Mouse (Mus musculus): Measurements from ENCODE around the gene Cabin1.

Gene Cabin1

DNA sequence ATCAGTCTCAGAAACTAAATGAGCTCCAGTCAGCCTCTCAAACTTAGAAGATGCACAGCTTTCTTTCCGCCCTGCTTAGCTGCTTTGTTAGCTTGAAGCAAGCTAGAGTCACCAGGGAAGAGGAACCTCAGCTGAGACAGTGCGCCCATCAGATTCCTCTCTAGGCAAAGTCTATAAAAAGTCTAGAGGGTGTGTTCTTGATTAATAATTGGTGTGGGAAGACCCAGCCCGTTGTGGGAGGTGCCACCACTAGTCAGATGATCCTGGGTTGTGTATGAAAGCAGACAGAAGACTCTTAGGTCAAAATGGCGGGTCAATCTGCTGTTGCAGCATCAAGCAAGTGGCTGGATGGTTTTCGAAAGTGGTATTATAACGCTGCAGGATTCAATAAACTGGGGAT, 2.7 kb upstream of the Cabin1 start:
- DNase-seq: no peak

DNA sequence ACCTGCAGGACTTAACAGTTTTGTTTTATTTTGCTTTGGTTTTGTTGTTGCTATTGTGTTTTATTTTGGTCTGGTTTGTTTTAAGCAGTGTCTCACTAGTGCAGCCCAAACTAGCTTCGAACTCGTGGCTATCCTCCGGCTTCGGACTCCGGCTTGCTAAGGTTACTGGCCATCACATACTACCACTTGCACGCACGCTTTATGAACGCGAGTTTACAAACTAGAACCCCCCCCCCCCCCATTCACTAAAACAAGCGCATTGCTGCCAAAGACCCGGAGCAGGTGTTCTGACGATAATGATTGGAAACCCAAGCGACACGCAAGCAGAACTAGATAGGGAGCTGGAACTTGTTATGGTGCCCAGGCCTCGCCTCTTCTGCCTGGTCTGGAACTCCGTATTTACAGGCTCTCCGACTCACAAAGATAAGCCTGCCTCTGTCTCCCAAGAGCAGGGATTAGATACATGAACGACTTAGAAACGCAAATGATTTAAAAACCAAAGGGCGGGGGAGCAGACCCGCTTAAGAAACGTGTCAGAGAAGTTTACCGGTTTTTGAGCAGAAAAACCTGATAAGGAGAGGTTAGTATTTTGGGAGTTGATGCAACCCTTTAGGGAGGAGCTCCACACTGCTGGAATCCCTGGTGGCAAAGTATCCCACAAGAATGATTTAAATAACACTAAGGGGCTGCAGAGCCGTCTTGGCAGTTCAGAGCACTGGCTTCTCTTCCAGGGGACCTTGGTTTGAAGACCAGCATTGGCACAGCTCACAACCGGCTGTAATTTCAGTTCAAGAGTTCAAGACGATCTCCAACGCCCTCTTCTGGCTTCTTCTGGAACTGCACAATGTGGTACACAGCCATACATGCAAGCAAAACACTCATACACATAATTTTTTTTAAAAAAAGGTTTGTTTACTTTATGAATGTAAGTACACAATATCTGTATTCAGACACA, 655 bp upstream of the Cabin1 start:
- DNase-seq: peak; percentile 70 to 72

DNA sequence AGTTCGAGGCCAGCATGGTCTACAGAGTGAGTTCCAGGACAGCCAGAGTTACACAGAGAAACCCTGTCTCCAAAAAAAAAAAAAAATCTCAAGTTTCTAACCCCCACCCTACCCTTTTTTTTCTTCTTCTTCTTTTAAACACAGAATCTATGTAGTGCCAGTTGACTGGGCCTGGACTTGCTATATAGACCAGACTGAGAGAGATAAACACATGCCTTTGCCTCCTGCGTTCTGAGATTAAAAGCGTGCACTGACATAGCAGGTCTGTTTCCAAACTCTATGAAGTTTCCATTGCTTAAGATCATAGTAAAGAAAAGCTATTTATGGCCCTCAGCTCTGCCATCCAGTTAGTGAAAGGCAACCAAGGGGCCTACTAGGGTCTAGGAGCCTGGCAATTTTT, 1.7 kb downstream of the Cabin1 start:
- no peak for DNase-seq

DNA sequence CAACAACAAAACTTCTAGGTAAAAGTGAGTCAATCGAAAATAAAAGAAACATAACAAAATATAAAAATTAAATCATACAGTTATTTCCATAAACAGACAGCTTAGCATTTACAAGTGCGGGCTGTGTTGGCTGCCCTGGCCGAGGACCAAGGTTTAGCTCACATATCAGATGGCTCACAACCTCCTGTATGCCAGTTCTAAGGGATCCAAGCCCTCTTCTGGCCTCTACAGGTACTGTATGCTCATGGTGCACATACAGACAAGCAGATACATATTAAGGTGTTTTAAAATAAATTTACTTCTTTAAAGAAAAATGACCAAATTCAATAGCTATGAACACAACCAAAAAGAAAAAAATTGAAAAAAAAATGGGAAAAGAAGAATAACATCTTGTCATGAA, 3.8 kb downstream of the Cabin1 start:
- DNase-seq: no peak

DNA sequence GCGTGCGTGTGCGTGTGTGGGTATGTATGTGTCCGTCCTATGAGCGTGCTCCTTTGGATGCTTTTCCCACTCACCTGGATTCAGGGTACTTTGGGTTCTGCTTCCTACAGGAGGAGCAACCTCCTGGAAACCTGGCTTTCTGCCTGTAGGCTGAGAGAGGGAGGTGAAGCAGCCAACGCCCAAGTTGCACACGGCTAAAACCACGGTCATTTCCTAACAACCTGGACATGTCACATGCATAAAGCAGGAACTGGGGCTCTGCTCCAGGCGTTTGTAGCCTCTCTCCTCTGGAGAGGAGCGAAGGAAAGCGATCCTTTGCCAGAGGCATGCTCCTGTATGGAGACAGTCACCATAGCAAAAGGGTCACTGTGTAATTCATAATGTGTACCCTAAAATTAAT, 7.4 kb downstream of the Cabin1 start:
- DNase-seq: no peak

DNA sequence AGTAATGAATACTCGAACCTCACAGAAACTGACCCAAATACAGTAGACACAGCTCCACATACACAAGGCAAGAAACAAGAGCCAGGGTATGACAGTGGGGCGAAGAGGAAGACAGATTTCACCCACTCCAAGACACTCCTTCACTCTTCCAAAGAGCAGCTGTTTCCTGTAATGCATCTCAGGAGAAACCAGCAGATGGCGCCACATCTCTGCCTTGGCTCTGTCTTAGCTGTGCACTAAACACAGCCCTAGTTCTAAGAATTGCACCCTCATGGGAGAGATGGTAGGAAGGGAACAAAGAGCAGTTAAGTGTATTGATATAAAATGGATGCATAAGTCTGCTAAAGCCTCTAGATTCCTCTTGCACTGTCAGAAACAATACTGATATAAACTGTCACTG, 20.1 kb downstream of the Cabin1 start:
- peak; percentile 86 to 91 for DNase-seq

DNA sequence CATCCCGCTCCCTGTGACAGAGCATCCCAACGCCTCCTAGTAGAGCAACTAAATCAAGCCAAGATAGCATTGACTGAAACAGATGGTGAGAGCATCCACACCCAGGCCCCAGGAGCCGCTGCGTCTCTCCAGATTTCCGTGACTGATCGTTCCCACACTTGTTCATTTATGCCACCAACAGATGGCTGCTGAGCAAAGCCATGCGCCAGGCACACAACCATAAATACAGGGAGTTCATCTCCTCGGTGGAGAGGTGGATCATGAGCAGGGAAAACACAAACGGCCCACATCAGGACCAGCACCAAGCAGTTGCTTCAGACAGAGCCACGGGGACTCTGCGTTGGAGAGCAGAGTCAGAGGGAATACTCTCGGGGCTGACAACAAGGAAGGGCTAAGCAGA, 20.8 kb downstream of the Cabin1 start:
- DNase-seq: peak; percentile 67 to 68

DNA sequence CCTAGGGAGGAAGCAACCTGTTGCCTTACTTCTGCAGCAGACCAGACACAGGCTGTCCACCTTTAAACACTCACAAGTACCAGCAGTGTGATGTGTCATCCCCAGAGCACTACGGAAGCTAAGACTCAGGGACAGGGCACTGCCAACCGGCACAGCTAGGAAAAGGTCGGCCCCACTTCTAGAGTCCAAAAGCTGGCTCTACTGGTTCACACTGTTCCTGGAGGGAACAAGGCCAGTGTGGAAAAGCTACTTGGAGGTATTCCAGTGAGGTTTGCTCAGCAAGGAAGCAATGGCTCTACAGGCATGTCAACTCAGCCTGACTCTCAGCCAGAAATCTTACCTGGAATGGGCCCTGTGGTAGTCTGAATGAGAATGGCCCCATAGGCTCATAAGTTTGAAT, 23.3 kb downstream of the Cabin1 start:
- peak; percentile 30 for DNase-seq

DNA sequence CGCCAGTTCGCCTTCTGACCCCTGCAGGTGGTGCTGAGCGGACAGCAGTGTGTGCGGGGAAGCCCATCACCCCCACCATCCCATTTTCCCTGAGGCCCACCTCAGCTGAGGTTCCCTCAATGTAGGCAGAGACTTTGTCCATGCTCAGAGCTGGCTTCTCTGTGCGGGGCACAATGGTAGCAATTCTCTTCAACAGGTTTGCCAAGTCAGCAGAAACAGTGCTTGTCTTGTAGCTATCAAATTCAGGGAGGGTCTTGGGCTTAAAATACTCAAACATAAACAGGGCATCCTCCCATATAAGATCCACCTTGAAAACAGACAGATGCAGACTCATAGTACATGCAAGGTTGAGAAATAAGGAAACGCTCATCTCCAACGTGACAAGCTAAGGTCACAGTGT, 38.7 kb downstream of the Cabin1 start:
- no peak for DNase-seq

DNA sequence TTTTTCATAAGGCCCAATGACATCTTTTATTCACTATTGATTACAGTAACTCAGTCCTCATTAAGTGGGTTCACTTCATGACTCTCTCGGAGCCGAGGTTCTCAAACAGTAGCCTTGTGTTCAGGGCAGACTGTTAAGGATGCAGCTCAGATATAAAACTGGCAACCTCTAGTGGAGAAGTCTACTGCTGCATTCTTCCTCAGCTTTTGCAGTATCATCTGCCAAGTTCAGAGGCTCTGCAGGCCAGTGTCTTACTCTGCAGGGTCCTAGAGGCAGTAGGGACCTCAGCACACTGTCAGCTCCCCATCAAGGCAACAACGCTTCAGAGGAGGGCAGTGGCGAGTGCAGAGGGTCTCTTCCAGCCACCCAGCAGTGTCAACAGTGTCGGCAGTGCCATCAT, 43.9 kb downstream of the Cabin1 start:
- no peak for DNase-seq

DNA sequence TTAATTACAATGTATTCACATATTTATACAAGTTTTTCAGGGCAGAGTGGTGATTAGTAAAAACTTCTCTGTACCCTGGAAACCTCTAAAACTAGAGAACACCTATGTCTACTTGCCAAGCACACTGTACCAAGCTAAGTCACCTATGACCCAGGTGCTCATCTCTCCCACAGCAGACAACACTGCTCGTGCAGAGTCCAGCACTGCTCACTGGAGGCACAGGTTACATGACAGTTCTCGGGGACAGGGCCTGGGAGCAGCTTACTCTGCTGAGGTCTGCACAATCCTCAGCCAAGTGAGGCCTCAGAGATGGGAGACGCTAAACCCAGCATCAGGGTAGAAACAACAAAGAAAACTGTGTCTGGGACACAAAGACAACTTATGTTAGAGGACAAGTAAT, 49.3 kb downstream of the Cabin1 start:
- no peak for DNase-seq

DNA sequence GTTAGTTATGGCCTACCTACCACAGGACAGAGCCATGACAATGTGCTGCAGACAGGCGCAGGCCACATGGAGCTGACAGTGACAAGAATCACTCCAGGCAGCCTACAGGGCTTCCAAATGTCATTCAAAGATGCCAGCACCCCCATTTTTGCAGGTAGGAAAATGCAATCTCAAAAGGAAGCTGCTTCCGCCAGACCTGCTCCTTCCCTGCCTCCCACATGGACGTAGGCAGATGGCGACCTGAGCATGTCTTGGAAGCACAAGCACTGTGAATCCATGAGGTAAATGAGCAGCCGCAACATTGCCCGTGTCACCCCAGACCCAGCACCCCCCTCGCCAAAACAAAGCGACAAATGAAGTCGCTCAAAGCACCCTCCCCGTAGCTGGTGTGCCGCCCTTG, 51.1 kb downstream of the Cabin1 start:
- DNase-seq: peak; percentile 56

DNA sequence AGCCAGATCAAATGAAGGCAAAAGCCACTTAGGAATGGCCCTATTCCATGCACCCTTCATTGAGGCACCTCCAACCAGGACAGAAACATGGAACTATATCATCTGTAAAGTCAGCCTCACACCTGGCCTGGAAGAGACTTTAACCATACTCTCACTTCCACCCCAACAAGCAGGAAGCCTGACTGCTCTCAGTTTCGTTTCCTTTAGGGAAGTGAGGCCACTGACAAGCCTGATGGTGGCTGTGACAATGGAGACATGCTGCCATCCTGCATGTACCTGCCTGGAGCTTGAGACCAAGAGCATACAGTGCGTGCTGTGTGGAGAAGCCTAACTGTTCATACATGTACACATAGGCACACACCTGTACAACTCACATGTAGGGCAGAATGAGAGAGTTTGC, 53.9 kb downstream of the Cabin1 start:
- no peak for DNase-seq

DNA sequence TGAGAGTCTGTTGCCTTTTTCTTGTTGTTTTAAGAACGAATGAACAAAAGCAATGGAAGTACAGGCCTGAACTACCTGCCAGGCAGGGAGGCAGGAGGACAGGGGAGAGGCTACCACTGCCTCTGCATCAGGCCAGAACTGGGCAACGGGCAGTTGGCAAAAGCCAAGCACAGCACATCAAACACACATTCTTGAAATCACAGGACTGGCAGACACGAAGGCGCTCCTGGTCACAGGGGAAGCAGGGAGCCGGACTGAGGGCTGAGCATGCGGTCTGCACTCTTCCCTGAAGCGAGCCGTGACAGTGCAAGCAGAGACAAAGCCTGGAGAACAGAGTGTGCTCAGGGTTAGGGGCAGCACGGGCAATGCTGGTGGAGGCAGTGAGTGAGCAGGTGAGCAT, 54.9 kb downstream of the Cabin1 start:
- no peak for DNase-seq

DNA sequence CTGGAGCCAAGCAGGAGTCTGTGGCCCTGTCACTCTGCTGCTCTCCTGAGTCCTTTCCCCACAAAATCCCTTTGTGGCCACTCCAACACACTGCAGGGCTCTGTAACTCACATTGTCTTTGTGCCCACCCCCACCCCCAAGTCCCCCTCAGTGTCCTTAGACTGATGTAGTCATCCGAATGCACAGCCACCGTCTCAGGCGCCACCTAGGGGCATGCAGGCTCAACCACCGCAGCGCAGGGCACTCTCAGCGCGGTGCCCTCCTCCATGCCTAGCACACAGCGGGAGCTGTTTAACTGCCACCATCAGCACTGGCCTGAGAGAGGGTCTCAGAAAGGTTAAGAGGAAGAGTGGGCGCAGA, 55.5 kb downstream of the Cabin1 start:
- peak; percentile 47 to 65 for DNase-seq

DNA sequence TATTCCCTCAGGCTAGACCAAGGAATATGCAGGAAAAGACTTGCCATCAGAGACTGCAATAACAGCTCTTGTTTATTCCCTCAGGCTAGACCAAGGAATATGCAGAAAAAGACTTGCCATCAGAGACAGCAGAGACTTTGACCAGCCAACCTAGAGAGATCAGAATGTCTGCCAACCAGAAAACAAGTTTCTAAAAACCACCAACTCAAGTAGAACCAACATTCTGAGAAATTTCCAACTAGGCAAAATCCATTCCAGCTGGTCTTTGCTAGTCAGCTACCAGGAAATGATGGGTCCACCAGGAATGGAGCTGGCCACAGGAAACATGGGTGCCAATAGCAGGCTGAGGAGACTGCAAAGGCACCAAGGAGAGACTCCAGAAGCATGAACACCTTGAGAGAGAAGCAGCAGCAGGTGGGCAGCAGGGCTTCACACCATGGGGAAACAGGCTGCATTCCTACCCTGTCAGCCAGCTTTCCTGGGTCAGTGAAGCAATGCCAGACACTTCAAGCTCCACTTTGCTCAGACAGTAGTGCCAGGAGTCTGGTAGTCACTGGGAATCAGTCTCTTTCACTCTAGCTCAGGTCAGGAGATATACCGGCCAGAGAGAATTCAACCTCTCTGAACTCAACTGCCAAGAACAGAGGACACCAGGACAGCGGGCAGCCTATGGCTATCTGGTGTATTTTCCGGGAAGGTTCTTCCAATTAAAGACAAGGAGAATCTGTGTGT, 56.1 kb downstream of the Cabin1 start:
- DNase-seq: no peak

DNA sequence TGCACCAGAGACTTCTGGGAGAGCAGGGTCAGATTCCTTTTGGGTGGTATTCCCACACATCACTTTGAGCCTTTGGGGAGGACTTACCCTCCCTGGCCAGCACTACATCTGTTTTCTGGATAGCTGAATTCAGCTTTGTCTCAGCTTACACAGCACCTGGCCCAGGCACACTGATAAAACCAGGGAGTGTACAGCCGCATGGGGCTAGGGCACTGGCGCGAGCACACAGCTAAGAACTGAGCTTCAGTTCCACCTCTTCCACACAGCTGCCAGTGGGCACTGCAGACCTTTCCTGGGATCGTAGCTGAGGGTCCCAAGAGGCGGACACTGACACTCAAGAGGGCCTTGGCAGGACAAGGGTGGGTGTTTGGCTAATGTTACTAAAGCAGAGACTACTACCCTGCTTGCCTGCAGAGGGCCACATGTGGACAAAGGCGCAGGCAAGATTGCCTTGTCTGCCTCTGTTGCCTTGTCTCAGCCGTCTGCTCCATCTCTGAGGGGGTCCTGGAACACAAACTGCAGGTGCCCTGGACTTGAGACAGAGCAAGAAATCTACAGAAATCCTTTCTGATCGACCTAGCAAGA, 57.4 kb downstream of the Cabin1 start:
- DNase-seq: no peak

DNA sequence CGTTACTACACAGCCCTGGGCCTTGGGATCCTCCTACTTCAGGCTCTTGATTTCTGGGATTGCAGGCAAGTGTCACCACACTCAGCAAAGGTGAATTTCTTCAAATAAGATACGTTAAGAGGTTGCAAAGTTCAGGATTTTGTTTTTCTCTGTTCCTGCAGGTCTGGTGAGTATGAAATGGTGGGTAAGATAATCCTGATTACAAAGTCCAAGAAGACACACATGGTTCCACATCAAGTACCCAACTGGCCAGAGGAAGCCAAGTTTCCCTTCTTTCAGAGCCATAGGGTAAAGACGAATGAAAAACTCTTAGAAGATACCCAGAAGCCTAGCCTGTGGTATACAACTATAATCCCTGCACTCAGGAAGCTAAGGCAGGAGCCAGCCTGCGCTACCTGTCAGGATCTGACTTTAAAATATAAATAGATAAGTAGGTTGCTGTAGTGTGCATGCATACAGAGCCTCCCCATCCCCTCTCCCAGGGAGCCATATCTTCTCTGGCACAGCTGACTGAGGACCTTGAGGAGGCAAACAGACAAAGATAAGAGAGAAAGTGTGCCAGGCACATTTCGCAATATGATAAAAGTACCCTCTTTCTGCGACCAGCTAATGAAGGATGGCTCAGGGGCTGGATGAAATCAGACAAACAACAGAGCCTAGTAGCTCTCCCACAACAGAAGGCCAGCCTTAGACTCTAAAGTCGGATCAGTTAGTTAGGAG, 58.3 kb downstream of the Cabin1 start:
- DNase-seq: no peak

DNA sequence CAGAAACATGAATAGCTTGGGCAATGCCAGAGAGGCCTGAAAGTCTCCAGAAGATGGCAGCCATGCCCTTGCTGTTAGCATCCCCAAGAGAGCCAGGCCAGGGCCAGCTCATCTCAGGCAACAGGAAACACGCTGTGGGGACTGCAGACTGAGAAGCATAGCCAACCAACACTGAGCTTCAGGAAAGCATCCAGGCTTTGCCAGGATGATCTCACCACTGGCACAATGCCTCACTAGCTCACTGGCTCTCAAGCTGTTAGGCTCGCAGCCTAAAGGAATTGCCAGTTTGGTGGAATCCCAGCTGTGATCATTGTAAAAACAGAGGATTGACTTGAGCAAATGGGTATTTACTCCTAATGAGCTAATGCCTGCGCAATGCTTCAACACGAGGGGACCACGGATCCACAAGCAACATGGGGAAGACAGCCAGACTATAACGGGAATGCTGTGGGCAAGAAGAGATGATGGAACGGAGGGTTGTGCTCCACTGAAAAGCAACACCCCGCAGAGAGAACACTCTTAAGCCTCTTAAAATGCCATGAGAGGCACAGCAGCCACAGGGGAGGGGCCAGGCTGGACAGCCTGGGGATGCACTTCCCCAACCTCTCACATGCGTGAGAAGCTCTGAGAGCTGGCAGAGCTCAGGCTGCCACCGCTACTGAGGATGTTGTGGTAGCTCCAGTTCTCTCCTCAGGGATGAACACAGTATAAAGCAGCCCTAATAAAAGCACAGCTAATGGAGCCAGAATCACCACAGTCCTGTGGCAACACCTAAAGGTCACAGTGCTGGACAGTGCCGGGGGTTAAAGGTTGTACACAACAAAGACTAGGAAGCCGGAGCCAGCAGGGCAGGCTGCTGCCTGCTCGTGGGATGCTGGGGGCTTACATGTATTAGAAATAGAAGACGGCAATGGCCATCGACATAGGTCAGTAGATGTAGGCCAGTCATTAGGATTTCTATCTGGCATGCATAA, 59.6 kb downstream of the Cabin1 start:
- peak; percentile 97 to 98 for DNase-seq

DNA sequence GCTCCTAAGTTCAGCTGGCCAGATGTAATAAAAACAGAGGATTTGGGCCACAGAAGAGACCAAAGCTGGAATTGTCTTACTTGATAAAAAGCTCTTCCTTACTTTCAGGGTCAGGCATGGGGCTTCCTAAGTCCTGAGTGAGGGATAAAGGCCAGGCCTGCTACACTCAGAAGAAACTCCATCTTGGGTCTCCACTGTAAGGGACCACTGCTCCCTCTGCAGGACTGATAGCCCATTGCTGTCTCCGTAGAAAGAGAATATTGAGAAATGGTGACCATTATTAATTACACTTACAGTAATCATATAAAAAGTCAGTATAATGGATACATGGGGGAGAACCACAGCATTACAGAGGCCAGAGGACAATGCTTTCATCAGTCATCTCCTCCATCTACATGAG, 60.6 kb downstream of the Cabin1 start:
- DNase-seq: peak; percentile 29 to 37

DNA sequence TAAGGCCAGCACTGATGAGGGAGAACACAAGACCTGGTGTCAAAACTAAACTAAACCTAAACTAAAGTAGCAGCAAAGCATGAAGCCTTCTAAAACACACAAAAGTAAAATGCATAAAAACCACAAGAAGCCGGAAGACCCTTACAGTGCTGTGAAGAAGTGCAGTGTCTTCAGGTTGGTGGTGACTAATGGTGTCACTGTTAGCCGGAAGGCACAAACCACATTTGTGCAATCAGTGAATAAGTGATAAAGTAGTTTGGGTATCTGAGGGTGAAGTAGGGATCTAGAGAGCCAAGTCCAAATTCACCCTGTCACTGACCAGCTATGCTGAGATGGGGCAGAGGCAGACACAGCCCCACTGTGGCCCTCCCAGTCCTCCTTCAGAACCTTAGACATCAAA, 61.6 kb downstream of the Cabin1 start:
- DNase-seq: no peak

DNA sequence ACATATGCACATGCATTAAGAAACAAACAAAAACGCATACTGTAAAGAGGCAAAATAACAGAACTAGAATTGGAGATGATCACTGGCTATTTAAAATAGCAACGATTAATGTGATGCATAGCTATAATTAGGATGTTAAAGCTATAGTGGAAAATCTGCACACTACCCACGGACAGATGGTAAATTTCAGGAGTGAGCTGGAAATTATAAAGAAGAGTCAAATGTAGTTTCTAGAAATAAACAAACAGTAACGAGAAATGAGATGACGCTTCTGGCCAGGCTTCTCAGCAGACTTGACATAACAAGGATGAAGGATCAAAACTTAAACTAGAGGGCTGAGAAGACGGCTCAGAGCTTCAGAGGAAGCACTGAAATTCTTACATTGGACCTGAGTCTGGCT, 62.9 kb downstream of the Cabin1 start:
- no peak for DNase-seq

Data from cerebellum, adult 18-20 months (tissue).